Mouse (Mus musculus): ENCODE measurements around the gene Arf1.
"Not testable (repeated sequence)": the region's sequence is repeated elsewhere in the genome, so short reads cannot be mapped to it uniquely, and the experiment has no call there.

- not testable (repeated sequence) for TF ChIP-seq POLR2A (IDR thresholded peaks at IDR 0.05; ENCODE audit: borderline replicate concordance, extremely low read depth, insufficient read depth, insufficient read length, poor library complexity, severe bottlenecking); CTCF (IDR thresholded peaks at IDR 0.05; ENCODE audit: borderline replicate concordance, extremely low read depth, insufficient read depth, insufficient read length)
These were observed 16.5 kb downstream of the Arf1 start for GRCm38 (mm10) chr11:59211561-59211960.
